Mouse (Mus musculus) myocyte (in vitro differentiated cells): ENCODE results near the gene 4930402F06Rik. TPM values are rescaled to one million over a fixed set of nuclear protein-coding genes. Genes with fewer than 3 reads are reported as not detected.

Experiments
- H3K27me3 ChIP-seq: one replicate; pipeline ENCODE4 v1.6.1; 2011; ENCODE audit not compliant: control insufficient read depth, insufficient read depth, insufficient read length
- H3K36me3 ChIP-seq: one replicate; pipeline ENCODE4 v1.6.1; 2011; ENCODE audit not compliant: control insufficient read depth, insufficient read depth
- H3K4me2 ChIP-seq: one replicate; pipeline ENCODE4 v1.6.1; 2011; ENCODE audit warnings: low read depth, control low read depth
- H3K4me3 ChIP-seq: one replicate; pipeline ENCODE4 v1.5.1; 2011; ENCODE audit warnings: mild to moderate bottlenecking, control low read depth, moderate library complexity
- H3K79me2 ChIP-seq: one replicate; pipeline ENCODE4 v1.6.1; 2011; ENCODE audit not compliant: control insufficient read depth, insufficient read depth
- H3ac ChIP-seq: one replicate; pipeline ENCODE4 v1.6.1; 2011; ENCODE audit not compliant: control insufficient read depth, insufficient read length
- CEBPB ChIP-seq: IDR thresholded peaks from 2 replicates; pipeline ENCODE4 v1.6.1; 2011; ENCODE audit warnings: mild to moderate bottlenecking, moderate library complexity; ENCODE audit not compliant: poor library complexity, insufficient read depth, severe bottlenecking
- E2F4 ChIP-seq: IDR thresholded peaks from one replicate; pipeline ENCODE4 v1.6.1; 2011; ENCODE audit warnings: mild to moderate bottlenecking, control low read depth, moderate library complexity; ENCODE audit not compliant: insufficient read depth
- MAX ChIP-seq: IDR thresholded peaks from one replicate; pipeline ENCODE4 v1.6.1; 2011; ENCODE audit warnings: low read depth, mild to moderate bottlenecking, control low read depth
- MYOD1 ChIP-seq, 3 experiments: IDR thresholded peaks; one replicate each; pipeline ENCODE4 v1.6.1; 2011; ENCODE audit warnings: control low read depth in 2 of 3, low read depth in 2 of 3, mild to moderate bottlenecking in 2 of 3, moderate library complexity in 1 of 3; ENCODE audit not compliant: insufficient read length in 2 of 3, control insufficient read depth in 1 of 3
- MYOG ChIP-seq, 3 experiments: IDR thresholded peaks; one replicate each; pipeline ENCODE4 v1.6.1; 2011; ENCODE audit warnings: control low read depth in 2 of 3, low read depth in 2 of 3, mild to moderate bottlenecking in 2 of 3; ENCODE audit not compliant: insufficient read length in 2 of 3, control insufficient read depth in 1 of 3, insufficient read depth in 1 of 3
- POLR2A ChIP-seq: IDR thresholded peaks from one replicate; pipeline ENCODE4 v1.6.1; 2011; ENCODE audit warnings: low read depth, mild to moderate bottlenecking, control low read depth, moderate library complexity; ENCODE audit not compliant: insufficient read length
- POLR2AphosphoS2 ChIP-seq: IDR thresholded peaks from one replicate; pipeline ENCODE4 v1.6.1; 2011; ENCODE audit warnings: low read depth, control low read depth; ENCODE audit not compliant: insufficient read length
- REST ChIP-seq: IDR thresholded peaks from one replicate; pipeline ENCODE4 v1.6.1; 2011; ENCODE audit warnings: mild to moderate bottlenecking, control low read depth, moderate library complexity; ENCODE audit not compliant: insufficient read depth, insufficient read length
- SRF ChIP-seq: IDR thresholded peaks from one replicate; pipeline ENCODE4 v1.6.1; 2011; ENCODE audit warnings: low read depth; ENCODE audit not compliant: control insufficient read depth, insufficient read length
- TCF12 ChIP-seq: IDR thresholded peaks from one replicate; pipeline ENCODE4 v1.6.1; 2011; ENCODE audit warnings: mild to moderate bottlenecking, control low read depth; ENCODE audit not compliant: poor library complexity, insufficient read depth, severe bottlenecking
- TCF3 ChIP-seq: IDR thresholded peaks from one replicate; pipeline ENCODE4 v1.6.1; 2011; ENCODE audit warnings: low read depth, control low read depth; ENCODE audit not compliant: insufficient read length
- USF1 ChIP-seq: IDR thresholded peaks from one replicate; pipeline ENCODE4 v1.6.1; 2011; ENCODE audit warnings: low read depth, mild to moderate bottlenecking, control low read depth, moderate library complexity
- polyA plus RNA-seq: library from polyadenylated mRNA; unstranded; fragments of >200 nt; fragmentation: generic; extraction: Trizol; gene quantifications from one replicate; pipeline ENCODE4 v1.2.1, GENCODE M21; 2012; ENCODE audit warnings: missing spikeins

The 4930402F06Rik gene
- polyA plus RNA-seq, 1 experiment, result not detected

- Histone ChIP-seq H3K36me3 (no peaks in the 10 kb centered on the region), H3K4me3 (no peak overlapping the region), H3K27me3 (no peaks in the 10 kb centered on the region), H3K4me2 (no peak overlapping the region), H3K79me2 (no peaks in the 10 kb centered on the region), H3ac (no peak overlapping the region)
- TF ChIP-seq SRF, result no peak
- TF ChIP-seq MYOG (IDR thresholded peaks at IDR 0.05; ENCODE audit: control insufficient read depth in 1 of 3, insufficient read depth in 1 of 3, insufficient read length in 2 of 3, low read depth in 2 of 3), result no peak
- no peak for TF ChIP-seq USF1
- TF ChIP-seq TCF3, result no peak
- no peak for TF ChIP-seq MAX
- TF ChIP-seq MYOD1 (IDR thresholded peaks at IDR 0.05; ENCODE audit: control insufficient read depth in 1 of 3, insufficient read length in 2 of 3, low read depth in 2 of 3), result no peak
- no peak for TF ChIP-seq POLR2A
These were observed 9.6 kb upstream of the 4930402F06Rik start for GRCm38 (mm10) chr2:35406611-35407010.

DNA sequence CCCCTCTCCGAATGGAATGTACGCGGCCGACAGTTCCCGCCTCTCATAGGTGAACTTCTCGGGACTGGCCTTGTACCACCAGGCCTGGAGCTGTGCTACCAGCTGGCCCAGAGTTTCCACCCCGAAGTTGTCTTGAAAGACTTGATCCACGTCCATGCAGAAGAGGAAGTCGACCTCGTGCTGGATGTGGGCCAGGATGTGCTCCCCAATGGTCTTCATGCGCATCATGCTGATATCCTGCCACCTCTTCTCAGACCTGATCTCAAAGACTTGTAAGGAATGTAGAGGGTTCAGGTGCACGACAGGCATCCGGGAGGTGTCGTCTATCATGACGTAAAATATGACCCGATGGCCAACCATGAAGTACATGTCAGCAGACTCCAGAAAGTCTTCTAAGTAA is 5.4 kb upstream of the 4930402F06Rik start:
- no peak overlapping the region for H3ac ChIP-seq
- no peak for TF ChIP-seq REST
- no peak for TF ChIP-seq POLR2A
- no peak for TF ChIP-seq MYOG (IDR thresholded peaks at IDR 0.05; ENCODE audit: control insufficient read depth in 1 of 3, insufficient read depth in 1 of 3, insufficient read length in 2 of 3, low read depth in 2 of 3)
- TF ChIP-seq USF1, result no peak
- no peak for TF ChIP-seq TCF3
- no peak for TF ChIP-seq TCF12
- TF ChIP-seq MAX, result no peak
- TF ChIP-seq CEBPB, result no peak
- TF ChIP-seq E2F4, result no peak
- TF ChIP-seq SRF, result no peak
- no peak overlapping the region for H3K4me3 ChIP-seq
- H3K36me3 ChIP-seq, result no peaks in the 10 kb centered on the region
- H3K79me2 ChIP-seq, result no peaks in the 10 kb centered on the region
- H3K27me3 ChIP-seq, result no peaks in the 10 kb centered on the region
- no peak overlapping the region for H3K4me2 ChIP-seq

DNA sequence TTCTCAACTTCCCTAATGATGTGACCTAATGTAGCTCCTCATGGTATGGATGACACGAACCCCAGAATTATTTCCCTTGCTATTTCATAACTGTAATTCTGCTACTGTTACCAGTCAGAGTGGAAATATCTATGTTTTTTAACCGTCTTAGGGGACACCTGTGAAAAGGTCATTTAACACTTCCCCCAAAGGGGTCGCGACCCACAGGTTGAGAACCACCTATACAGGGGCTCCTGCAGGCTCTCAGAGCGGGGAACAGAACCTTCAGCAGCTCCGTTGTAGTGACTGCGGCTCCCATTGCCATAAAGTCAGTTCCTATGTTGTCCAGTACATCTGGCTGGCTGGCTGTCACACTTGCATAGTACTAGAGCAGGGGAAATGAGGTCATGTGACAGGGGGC is 3.8 kb upstream of the 4930402F06Rik start:
- no peak overlapping the region for H3ac ChIP-seq
- no peak overlapping the region for H3K4me2 ChIP-seq
- H3K79me2 ChIP-seq, result no peaks in the 10 kb centered on the region
- no peak overlapping the region for H3K4me3 ChIP-seq
- no peak for TF ChIP-seq TCF12
- TF ChIP-seq POLR2AphosphoS2, result no peak
- no peak for TF ChIP-seq POLR2A
- TF ChIP-seq TCF3, result no peak
- TF ChIP-seq REST, result no peak
- TF ChIP-seq USF1, result no peak
- TF ChIP-seq E2F4, result no peak
- TF ChIP-seq MYOG (IDR thresholded peaks at IDR 0.05; ENCODE audit: control insufficient read depth in 1 of 3, insufficient read depth in 1 of 3, insufficient read length in 2 of 3, low read depth in 2 of 3), result no peak
- no peak for TF ChIP-seq SRF
- no peak for TF ChIP-seq CEBPB
- no peak for TF ChIP-seq MAX
- H3K36me3 ChIP-seq, result no peaks in the 10 kb centered on the region
- no peaks in the 10 kb centered on the region for H3K27me3 ChIP-seq

GRCm38 (mm10) chr2:35398184-35398828 is 1.3 kb upstream of the 4930402F06Rik start:
- TF ChIP-seq POLR2AphosphoS2 (no peak), MAX (no peak), CEBPB (no peak), POLR2A (no peak), MYOD1 (IDR thresholded peaks at IDR 0.05; ENCODE audit: control insufficient read depth in 1 of 3, insufficient read length in 2 of 3, low read depth in 2 of 3) (no peak), E2F4 (no peak), TCF12 (no peak), SRF (no peak), USF1 (no peak), REST (no peak), MYOG (IDR thresholded peaks at IDR 0.05; ENCODE audit: control insufficient read depth in 1 of 3, insufficient read depth in 1 of 3, insufficient read length in 2 of 3, low read depth in 2 of 3) (no peak), TCF3 (no peak)
- Histone ChIP-seq H3K27me3 (no peaks in the 10 kb centered on the region), H3K4me3 (no peak overlapping the region)

GRCm38 (mm10) chr2:35397590-35398173 is 707 bp upstream of the 4930402F06Rik start:
- no peaks in the 10 kb centered on the region for H3K79me2 ChIP-seq
- TF ChIP-seq TCF12 (no peak), CEBPB (no peak), USF1 (no peak), MYOD1 (IDR thresholded peaks at IDR 0.05; ENCODE audit: control insufficient read depth in 1 of 3, insufficient read length in 2 of 3, low read depth in 2 of 3) (no peak), MYOG (IDR thresholded peaks at IDR 0.05; ENCODE audit: control insufficient read depth in 1 of 3, insufficient read depth in 1 of 3, insufficient read length in 2 of 3, low read depth in 2 of 3) (no peak), MAX (no peak), SRF (no peak), REST (no peak), POLR2A (no peak), POLR2AphosphoS2 (no peak), TCF3 (no peak), E2F4 (no peak)
- H3K36me3 ChIP-seq, result no peaks in the 10 kb centered on the region
- no peak overlapping the region for H3ac ChIP-seq
- no peaks in the 10 kb centered on the region for H3K27me3 ChIP-seq
- H3K4me2 ChIP-seq, result peak overlapping the region; percentile 57
- H3K4me3 ChIP-seq, result no peak overlapping the region

More at GRCm38 (mm10) chr2:35398184-35398828, 1.3 kb upstream of the 4930402F06Rik start:
- Histone ChIP-seq H3K79me2 (no peaks in the 10 kb centered on the region), H3ac (no peak overlapping the region), H3K36me3 (no peaks in the 10 kb centered on the region), H3K4me2 (peak overlapping the region; percentile 57)
